Mouse (Mus musculus): Measurements from ENCODE around the gene 9530077C05Rik. TPM values are rescaled to one million over a fixed set of nuclear protein-coding genes. Genes with fewer than 3 reads are reported as not detected.
"Not testable (repeated sequence)": the region's sequence is repeated elsewhere in the genome, so short reads cannot be mapped to it uniquely, and the experiment has no call there.

The 9530077C05Rik gene
- total and polyA plus RNA-seq, 2 experiments from 2014 or later, result 13.8 to 16.8 TPM

- no peak overlapping the region for H3K27ac ChIP-seq
- no peaks in the 10 kb centered on the region for H3K4me1 ChIP-seq (ENCODE audit: insufficient read depth, low read length)
- no peaks in the 10 kb centered on the region for H3K27me3 ChIP-seq (ENCODE audit: insufficient read depth, low read length)
- H3K9ac ChIP-seq (replicated peaks; ENCODE audit: low read length), result no peak overlapping the region
- H3K4me3 ChIP-seq (ENCODE audit: low read length), result no peak overlapping the region
- TF ChIP-seq CTCF (IDR thresholded peaks at IDR 0.05; ENCODE audit: low read depth), result no peak
- ATAC-seq (no peak), DNase-seq (ENCODE audit: low spot score) (no peak)
- no peak overlapping the region for H3K4me2 ChIP-seq (ENCODE audit: low read depth, low read length)
- no peaks in the 10 kb centered on the region for H3K9me3 ChIP-seq (ENCODE audit: low read length)
- WGBS, result 87% methylated on average over 6 of the region's 6 CpGs
- no peaks in the 10 kb centered on the region for H3K36me3 ChIP-seq (ENCODE audit: insufficient read depth, low read length)
Observed at GRCm38 (mm10) chr9:22402001-22402400, 9.3 kb upstream of the 9530077C05Rik start.

- ATAC-seq (no peak), DNase-seq (ENCODE audit: low spot score) (no peak)
- no peak overlapping the region for H3K27ac ChIP-seq
- no peaks in the 10 kb centered on the region for H3K4me1 ChIP-seq (ENCODE audit: insufficient read depth, low read length)
- TF ChIP-seq CTCF (IDR thresholded peaks at IDR 0.05; ENCODE audit: low read depth), result no peak
- H3K4me3 ChIP-seq (ENCODE audit: low read length), result no peak overlapping the region
- H3K4me2 ChIP-seq (ENCODE audit: low read depth, low read length), result no peak overlapping the region
- WGBS, result 83% methylated on average over 3 of the region's 3 CpGs
- H3K36me3 ChIP-seq (ENCODE audit: insufficient read depth, low read length), result no peaks in the 10 kb centered on the region
- H3K9me3 ChIP-seq (ENCODE audit: low read length), result no peaks in the 10 kb centered on the region
- no peaks in the 10 kb centered on the region for H3K27me3 ChIP-seq (ENCODE audit: insufficient read depth, low read length)
- no peak overlapping the region for H3K9ac ChIP-seq (replicated peaks; ENCODE audit: low read length)
Observed at GRCm38 (mm10) chr9:22402976-22403375, 8.3 kb upstream of the 9530077C05Rik start.

- H3K27me3 ChIP-seq (ENCODE audit: insufficient read depth, low read length); H3K27ac ChIP-seq; H3K4me1 ChIP-seq (ENCODE audit: insufficient read depth, low read length); H3K4me3 ChIP-seq (ENCODE audit: low read length); H3K9ac ChIP-seq (replicated peaks; ENCODE audit: low read length); H3K4me2 ChIP-seq (ENCODE audit: low read depth, low read length); DNase-seq (ENCODE audit: low spot score); ATAC-seq; H3K36me3 ChIP-seq (ENCODE audit: insufficient read depth, low read length); H3K9me3 ChIP-seq (ENCODE audit: low read length): not testable (repeated sequence)
- WGBS, result 67% methylated on average over 2 of the region's 2 CpGs
Observed at GRCm38 (mm10) chr9:22403501-22403900, 7.8 kb upstream of the 9530077C05Rik start.

- no peak for DNase-seq (ENCODE audit: low spot score)
- H3K9ac ChIP-seq (replicated peaks; ENCODE audit: low read length), result no peak overlapping the region
- TF ChIP-seq CTCF (IDR thresholded peaks at IDR 0.05; ENCODE audit: low read depth), result no peak
- WGBS, result 80% methylated on average over 3 of the region's 3 CpGs
- H3K9me3 ChIP-seq (ENCODE audit: low read length), result no peaks in the 10 kb centered on the region
- no peak for ATAC-seq
- H3K4me2 ChIP-seq (ENCODE audit: low read depth, low read length), result no peak overlapping the region
- no peaks in the 10 kb centered on the region for H3K27me3 ChIP-seq (ENCODE audit: insufficient read depth, low read length)
- H3K36me3 ChIP-seq (ENCODE audit: insufficient read depth, low read length), result no peaks in the 10 kb centered on the region
- no peak overlapping the region for H3K4me3 ChIP-seq (ENCODE audit: low read length)
- no peaks in the 10 kb centered on the region for H3K4me1 ChIP-seq (ENCODE audit: insufficient read depth, low read length)
- no peak overlapping the region for H3K27ac ChIP-seq
Observed at GRCm38 (mm10) chr9:22405414-22405813, 5.9 kb upstream of the 9530077C05Rik start.

GRCm38 (mm10) chr9:22407633-22408032, 3.7 kb upstream of the 9530077C05Rik start:
- DNase-seq (ENCODE audit: low spot score); H3K4me2 ChIP-seq (ENCODE audit: low read depth, low read length); H3K9me3 ChIP-seq (ENCODE audit: low read length); H3K27ac ChIP-seq; H3K4me1 ChIP-seq (ENCODE audit: insufficient read depth, low read length); ATAC-seq; H3K27me3 ChIP-seq (ENCODE audit: insufficient read depth, low read length); H3K9ac ChIP-seq (replicated peaks; ENCODE audit: low read length); H3K36me3 ChIP-seq (ENCODE audit: insufficient read depth, low read length); H3K4me3 ChIP-seq (ENCODE audit: low read length): not testable (repeated sequence)
- 90% methylated on average over 3 of the region's 4 CpGs for WGBS

GRCm38 (mm10) chr9:22408344-22408743, 3.0 kb upstream of the 9530077C05Rik start:
- H3K4me3 ChIP-seq (ENCODE audit: low read length); H3K9me3 ChIP-seq (ENCODE audit: low read length); H3K27me3 ChIP-seq (ENCODE audit: insufficient read depth, low read length); H3K4me1 ChIP-seq (ENCODE audit: insufficient read depth, low read length); H3K27ac ChIP-seq; H3K36me3 ChIP-seq (ENCODE audit: insufficient read depth, low read length); H3K9ac ChIP-seq (replicated peaks; ENCODE audit: low read length); ATAC-seq; H3K4me2 ChIP-seq (ENCODE audit: low read depth, low read length): not testable (repeated sequence)
- WGBS, result 25% methylated on average over 4 of the region's 4 CpGs
- peak; percentile 50 for DNase-seq (ENCODE audit: low spot score)
- TF ChIP-seq CTCF (IDR thresholded peaks at IDR 0.05; ENCODE audit: low read depth), result peak; percentile 41

GRCm38 (mm10) chr9:22409501-22409900, 1.8 kb upstream of the 9530077C05Rik start:
- peaks cover 3% of the 10 kb centered on the region; the same call in 1 of the 2 replicates for H3K4me1 ChIP-seq (ENCODE audit: insufficient read depth, low read length)
- TF ChIP-seq CTCF (IDR thresholded peaks at IDR 0.05; ENCODE audit: low read depth), result no peak
- WGBS, result 76% methylated on average over 7 of the region's 7 CpGs
- DNase-seq (ENCODE audit: low spot score) (no peak), ATAC-seq (no peak)
- H3K36me3 ChIP-seq (ENCODE audit: insufficient read depth, low read length), result no peaks in the 10 kb centered on the region
- no peak overlapping the region for H3K4me3 ChIP-seq (ENCODE audit: low read length)
- no peaks in the 10 kb centered on the region for H3K27me3 ChIP-seq (ENCODE audit: insufficient read depth, low read length)
- no peak overlapping the region for H3K4me2 ChIP-seq (ENCODE audit: low read depth, low read length)
- H3K9me3 ChIP-seq (ENCODE audit: low read length), result no peaks in the 10 kb centered on the region
- no peak overlapping the region for H3K27ac ChIP-seq
- no peak overlapping the region for H3K9ac ChIP-seq (replicated peaks; ENCODE audit: low read length)

Measured in hindbrain, postnatal 0 days (tissue).